Mouse (Mus musculus) neural tube, embryonic 12.5 days (tissue): ENCODE results near the gene Btbd35f24. TPM values are rescaled to one million over a fixed set of nuclear protein-coding genes. Genes with fewer than 3 reads are reported as not detected.
"Not testable (repeated sequence)": the region's sequence is repeated elsewhere in the genome, so short reads cannot be mapped to it uniquely, and the experiment has no call there.

Experiments used
- ATAC-seq: fragments of 200-750 bp; cut with Nextera tagmentation; 2 replicates; pipeline ENCODE4 v1.8.0; 2017; ENCODE audit warnings: low read depth, mild to moderate bottlenecking, moderate TSS enrichment, moderate library complexity; ENCODE audit not compliant: low FRiP score
- H3K27ac ChIP-seq: fragments of 300-500 bp; sonication (generic); 2 replicates; pipeline ENCODE4 v1.5.1; 2016
- H3K27me3 ChIP-seq: fragments of 300-500 bp; sonication (generic); replicated peaks from 2 replicates; pipeline ENCODE4 v1.6.1; 2016; ENCODE audit warnings: mild to moderate bottlenecking
- H3K36me3 ChIP-seq: fragments of 300-500 bp; sonication (generic); 2 replicates; pipeline ENCODE4 v1.6.1; 2016; ENCODE audit warnings: mild to moderate bottlenecking
- H3K4me1 ChIP-seq: fragments of 300-500 bp; sonication (generic); 2 replicates; pipeline ENCODE4 v1.6.1; 2016
- H3K4me2 ChIP-seq: fragments of 300-500 bp; sonication (generic); replicated peaks from 2 replicates; pipeline ENCODE4 v1.6.1; 2016; ENCODE audit warnings: mild to moderate bottlenecking
- H3K4me3 ChIP-seq: fragments of 300-500 bp; sonication (generic); 2 replicates; pipeline ENCODE4 v1.5.1; 2016
- H3K9ac ChIP-seq: fragments of 300-500 bp; sonication (generic); 2 replicates; pipeline ENCODE4 v1.6.1; 2016; ENCODE audit warnings: mild to moderate bottlenecking
- H3K9me3 ChIP-seq: fragments of 300-500 bp; sonication (generic); 2 replicates; pipeline ENCODE4 v1.6.1; 2016; ENCODE audit warnings: mild to moderate bottlenecking
- WGBS: fragments of 180-500 bp; shearing (Covaris S2); methylation state at CpG from one replicate; pipeline ENCODE4 v1.1.7; 2016; 5-methylcytosine and 5-hydroxymethylcytosine counted together
- polyA plus RNA-seq: library from polyadenylated mRNA; unstranded; fragments of >200 nt; fragmentation: Nextera tagmentation; extraction: Ambion mirVana; gene quantifications from 2 replicates; pipeline ENCODE4 v1.2.1, GENCODE M21; 2016

Gene Btbd35f24
- not detected in 2 replicates for polyA plus RNA-seq

GRCm38 (mm10) chrX:3195727-3196126, at the start of gene Btbd35f24:
Gene Btbd35f24, minus strand, starts transcription at chrX:3195827.
- not testable (repeated sequence) for H3K9me3 ChIP-seq, H3K9ac ChIP-seq, H3K27ac ChIP-seq, ATAC-seq, H3K4me3 ChIP-seq, H3K27me3 ChIP-seq, H3K4me1 ChIP-seq, H3K4me2 ChIP-seq, H3K36me3 ChIP-seq
- WGBS, result 65% methylated on average over 2 of the region's 2 CpGs

Other genes with a start within 250 kb of the Btbd35f24 start
- gene Btbd35f23, start 119.0 kb downstream of the Btbd35f24 start, polyA plus RNA-seq, result not detected in 2 replicates
- gene Btbd35f11, start 247.9 kb upstream of the Btbd35f24 start, polyA plus RNA-seq, result not detected in 2 replicates